Mouse (Mus musculus): ENCODE results near the gene Ift46. TPM values are rescaled to one million over a fixed set of nuclear protein-coding genes. Genes with fewer than 3 reads are reported as not detected.

The Ift46 gene
- polyA plus RNA-seq (2015; fragmentation: Illumina TruSeq; extraction: RNeasy Lipid Tissue Mini Kit (QIAGEN cat#74804); ENCODE audit: insufficient read depth, low replicate concordance): 42.3 TPM

GRCm38 (mm10) chr9:44767101-44768028 is at the start of gene Ift46, which contains the start of gene Arcn1:
TSS of gene Ift46 (plus strand) at chr9:44767908.
TSS of gene Arcn1 (minus strand) at chr9:44767845.

GRCm38 (mm10) chr9:44734524-44735494 is 32.9 kb upstream of the Ift46 start, which contains the start of gene Phldb1:
TSS of gene Phldb1 (minus strand) at chr9:44735198.

DNA sequence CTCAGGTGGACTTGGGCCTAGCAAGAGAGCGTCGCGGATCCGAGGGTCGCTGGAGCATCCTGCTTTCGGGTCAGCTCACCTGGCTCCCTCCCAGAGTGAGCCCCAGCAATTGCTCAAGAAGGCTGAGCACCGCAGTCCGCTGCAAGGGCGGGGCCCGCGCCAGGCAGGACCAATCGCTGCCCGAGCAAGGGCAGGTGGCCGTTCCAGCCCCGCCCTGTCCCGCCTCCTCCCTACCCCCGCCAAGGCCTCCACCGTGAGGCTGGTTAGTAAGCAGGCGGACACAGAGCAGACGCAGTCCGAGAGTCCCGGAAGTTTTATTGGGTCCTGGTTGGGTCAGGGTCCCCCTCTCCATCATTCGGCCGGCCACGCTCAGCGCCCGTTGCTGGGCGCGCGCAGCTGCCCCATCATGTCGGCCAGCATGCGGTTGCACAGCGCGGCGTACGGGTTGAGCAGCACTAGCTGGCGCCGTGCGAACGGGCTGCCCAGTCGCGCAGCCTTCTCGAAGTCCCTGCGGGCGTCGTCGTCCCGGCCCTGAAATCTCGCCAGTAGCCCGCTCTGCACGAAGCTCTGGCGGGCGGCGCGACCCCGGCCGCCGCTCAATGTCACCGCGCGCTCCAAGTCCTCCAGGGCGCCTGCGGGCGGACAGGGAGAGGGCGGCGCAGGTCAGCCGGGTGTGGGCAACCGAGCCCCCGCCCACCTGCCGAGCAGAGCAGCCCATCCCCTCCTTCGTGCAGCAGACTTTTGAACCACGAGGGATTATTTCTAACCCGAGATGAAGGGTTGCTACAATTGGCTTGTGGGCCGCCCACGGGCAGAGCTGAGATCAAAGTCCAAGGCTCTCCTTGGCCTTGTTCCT is 31.6 kb downstream of the Ift46 start, which contains the start of gene Tmem25:
Gene Tmem25 (minus strand): TSS at position 206 of the 856 bp plus-strand sequence.

GRCm38 (mm10) chr9:44802808-44803450 is 35.2 kb downstream of the Ift46 start, which contains the start of gene Ttc36:
TSS of gene Ttc36 (minus strand) at chr9:44803072.

Other genes starting within 250 kb of the Ift46 start
- 193 TPM for gene Cxcr5, start 206.0 kb upstream of the Ift46 start, polyA plus RNA-seq (2015; fragmentation: Illumina TruSeq; extraction: RNeasy Lipid Tissue Mini Kit (QIAGEN cat#74804); ENCODE audit: insufficient read depth, low replicate concordance)
- 235 TPM for gene Ddx6, start 163.0 kb upstream of the Ift46 start, polyA plus RNA-seq (2015; fragmentation: Illumina TruSeq; extraction: RNeasy Lipid Tissue Mini Kit (QIAGEN cat#74804); ENCODE audit: insufficient read depth, low replicate concordance)
- gene Treh, start 94.7 kb upstream of the Ift46 start, polyA plus RNA-seq (2015; fragmentation: Illumina TruSeq; extraction: RNeasy Lipid Tissue Mini Kit (QIAGEN cat#74804); ENCODE audit: insufficient read depth, low replicate concordance): not detected
- 6.1 TPM for gene Phldb1, start 32.7 kb upstream of the Ift46 start, polyA plus RNA-seq (2015; fragmentation: Illumina TruSeq; extraction: RNeasy Lipid Tissue Mini Kit (QIAGEN cat#74804); ENCODE audit: insufficient read depth, low replicate concordance)
- 142 TPM for gene Arcn1, start 63 bp upstream of the Ift46 start, polyA plus RNA-seq (2015; fragmentation: Illumina TruSeq; extraction: RNeasy Lipid Tissue Mini Kit (QIAGEN cat#74804); ENCODE audit: insufficient read depth, low replicate concordance)
- 0.44 TPM for gene Tmem25, start 31.4 kb downstream of the Ift46 start, polyA plus RNA-seq (2015; fragmentation: Illumina TruSeq; extraction: RNeasy Lipid Tissue Mini Kit (QIAGEN cat#74804); ENCODE audit: insufficient read depth, low replicate concordance)
- not detected for gene Ttc36, start 35.2 kb downstream of the Ift46 start, polyA plus RNA-seq (2015; fragmentation: Illumina TruSeq; extraction: RNeasy Lipid Tissue Mini Kit (QIAGEN cat#74804); ENCODE audit: insufficient read depth, low replicate concordance)
- gene Kmt2a, start 113.4 kb downstream of the Ift46 start, polyA plus RNA-seq (2015; fragmentation: Illumina TruSeq; extraction: RNeasy Lipid Tissue Mini Kit (QIAGEN cat#74804); ENCODE audit: insufficient read depth, low replicate concordance): 83.8 TPM
- gene Atp5l, start 152.8 kb downstream of the Ift46 start, polyA plus RNA-seq (2015; fragmentation: Illumina TruSeq; extraction: RNeasy Lipid Tissue Mini Kit (QIAGEN cat#74804); ENCODE audit: insufficient read depth, low replicate concordance): 327 TPM
- 83.4 TPM for gene Ube4a, start 197.7 kb downstream of the Ift46 start, polyA plus RNA-seq (2015; fragmentation: Illumina TruSeq; extraction: RNeasy Lipid Tissue Mini Kit (QIAGEN cat#74804); ENCODE audit: insufficient read depth, low replicate concordance)
- 219 TPM for gene Cd3g, start 212.5 kb downstream of the Ift46 start, polyA plus RNA-seq (2015; fragmentation: Illumina TruSeq; extraction: RNeasy Lipid Tissue Mini Kit (QIAGEN cat#74804); ENCODE audit: insufficient read depth, low replicate concordance)
- 76.6 TPM for gene Cd3d, start 213.9 kb downstream of the Ift46 start, polyA plus RNA-seq (2015; fragmentation: Illumina TruSeq; extraction: RNeasy Lipid Tissue Mini Kit (QIAGEN cat#74804); ENCODE audit: insufficient read depth, low replicate concordance)
- gene Cd3e, start 241.7 kb downstream of the Ift46 start, polyA plus RNA-seq (2015; fragmentation: Illumina TruSeq; extraction: RNeasy Lipid Tissue Mini Kit (QIAGEN cat#74804); ENCODE audit: insufficient read depth, low replicate concordance): 96.4 TPM